7 mouse cellular contexts compared by ENCODE assay signal in genomic region chr11:94498093-94498996, GRCm38 (mm10). TPM values are rescaled to one million over a fixed set of nuclear protein-coding genes. Genes with fewer than 3 reads are reported as not detected.
A peak's percentile ranks its signal among the peaks of the same experiment; 100 is the strongest.
DNase-seq lines count a peak whose midpoint lies in the region; ATAC-seq lines count a peak whose summit lies in the region.

No protein-coding gene starts in this region.

- peak overlapping the region; percentile 83 for H3K9ac ChIP-seq in heart, embryonic 14.5 days (ENCODE audit: low read length)

- peaks cover 19% of the 10 kb centered on the region for H3K36me3 ChIP-seq in heart, embryonic 14.5 days (ENCODE audit: control insufficient read depth, insufficient read depth, low read length)

- peak overlapping the region; percentile 56 to 61 for H3K4me3 ChIP-seq in heart, embryonic 14.5 days (ENCODE audit: control insufficient read depth in 1 of 2, insufficient read depth in 1 of 2, low read depth in 1 of 2, low read length in 2 of 2)

- H3K4me2 ChIP-seq in heart, embryonic 14.5 days (ENCODE audit: low read length): peak overlapping the region; percentile 77

- 15% methylated on average over 19 of the region's 19 CpGs for whole genome bisulfite sequencing in heart, embryonic 14.5 days

- no peaks in the 10 kb centered on the region for H3K27me3 ChIP-seq in heart, embryonic 14.5 days (ENCODE audit: control insufficient read depth, insufficient read depth, low read length)

- 0 out of 2 replicates have a peak, but pooled peaks have one; percentile 16 for ATAC-seq in heart, embryonic 14.5 days (ENCODE audit: insufficient number of reproducible peaks, insufficient read depth, low FRiP score, low read depth)
- no peak for ATAC-seq in erythroid progenitor cell, adult 5-6 weeks (replicated peaks; ENCODE audit: low FRiP score, poor library complexity, severe bottlenecking)

- peaks cover 33 to 42% of the 10 kb centered on the region in 2 experiments for H3K4me1 ChIP-seq in heart, embryonic 14.5 days (ENCODE audit: control insufficient read depth in 2 of 2, insufficient read depth in 2 of 2, low read length in 2 of 2)

- no peaks in the 10 kb centered on the region for H3K9me3 ChIP-seq in heart, embryonic 14.5 days (ENCODE audit: control insufficient read depth, low read length)

- H3K27ac ChIP-seq in heart, embryonic 14.5 days (replicated peaks in 1 of 2; ENCODE audit: control insufficient read depth in 1 of 2, insufficient read depth in 1 of 2, low read depth in 2 of 2, low read length in 2 of 2): peak overlapping the region; percentile 89 to 92

- peak; percentile 75 for DNase-seq in adrenal gland, postnatal 10 days
- peak; percentile 82 to 87 for DNase-seq in cerebellum, postnatal 25 days
- DNase-seq in kidney, postnatal 10 days: peak; percentile 78
- DNase-seq in lung, adult 18-20 months: peak; percentile 88 to 92
- peak; percentile 54 to 64 for DNase-seq in right cerebral cortex, adult 2 months (ENCODE audit: low spot score in 2 of 2)

RNA-seq across cellular contexts. Expression of gene Epn3, which starts 1.4 kb away (rescaled TPM):
- total RNA-seq in adrenal gland, postnatal 10 days (2021): 10 to 100 TPM in 1 of 2 experiments, 1 to 10 TPM in 1; 7.0 to 10.2 TPM
- polyA plus RNA-seq in heart, embryonic 14.5 days (2014; fragmentation: Nextera tagmentation; extraction: Ambion mirVana): 11.4 TPM in 2 replicates
- not detected in 2 replicates for total RNA-seq in erythroid progenitor cell, adult 5-6 weeks (2015; ENCODE audit: low replicate concordance)
- total RNA-seq in erythroid progenitor cell, adult 5-6 weeks (2017; ENCODE audit: low replicate concordance): not detected in 2 replicates

RNA-seq across cellular contexts. Expression of gene Spata20, which starts 12.4 kb away (rescaled TPM):
- total RNA-seq in adrenal gland, postnatal 10 days (2021): not detected
- polyA plus RNA-seq in heart, embryonic 14.5 days (2014; fragmentation: Nextera tagmentation; extraction: Ambion mirVana): not detected in 2 replicates
- not detected in 2 replicates for total RNA-seq in erythroid progenitor cell, adult 5-6 weeks (2015; ENCODE audit: low replicate concordance)
- total RNA-seq in erythroid progenitor cell, adult 5-6 weeks (2017; ENCODE audit: low replicate concordance): not detected in 2 replicates

RNA-seq across cellular contexts. Expression of gene Mycbpap, which starts 23.2 kb away (rescaled TPM):
- 1 to 10 TPM; 3.3 to 4.8 TPM for total RNA-seq in adrenal gland, postnatal 10 days (2021)
- 4.7 and 6.6 TPM in 2 replicates for polyA plus RNA-seq in heart, embryonic 14.5 days (2014; fragmentation: Nextera tagmentation; extraction: Ambion mirVana)
- not detected in 2 replicates for total RNA-seq in erythroid progenitor cell, adult 5-6 weeks (2015; ENCODE audit: low replicate concordance)
- total RNA-seq in erythroid progenitor cell, adult 5-6 weeks (2017; ENCODE audit: low replicate concordance): not detected in 2 replicates

RNA-seq across cellular contexts. Expression of gene Cacna1g, which starts 24.3 kb away (rescaled TPM):
- total RNA-seq in adrenal gland, postnatal 10 days (2021): 1 to 10 TPM; 2.1 to 2.8 TPM
- 7.7 TPM in 2 replicates for polyA plus RNA-seq in heart, embryonic 14.5 days (2014; fragmentation: Nextera tagmentation; extraction: Ambion mirVana)
- total RNA-seq in erythroid progenitor cell, adult 5-6 weeks (2015; ENCODE audit: low replicate concordance): 208 and 236 TPM in 2 replicates
- total RNA-seq in erythroid progenitor cell, adult 5-6 weeks (2017; ENCODE audit: low replicate concordance): 142 TPM in 2 replicates

RNA-seq across cellular contexts. Expression of gene Rsad1, which starts 50.7 kb away (rescaled TPM):
- 10 to 100 TPM in 1 of 2 experiments, 1 to 10 TPM in 1; 8.3 to 10.1 TPM for total RNA-seq in adrenal gland, postnatal 10 days (2021)
- 5.4 and 6.9 TPM in 2 replicates for polyA plus RNA-seq in heart, embryonic 14.5 days (2014; fragmentation: Nextera tagmentation; extraction: Ambion mirVana)
- total RNA-seq in erythroid progenitor cell, adult 5-6 weeks (2015; ENCODE audit: low replicate concordance): 0.84 TPM in 1 of 2 replicates, not detected in the other
- total RNA-seq in erythroid progenitor cell, adult 5-6 weeks (2017; ENCODE audit: low replicate concordance): 0.23 and 0.26 TPM in 2 replicates

Comparison
In these comparisons a context has a peak if more than half of its experiments do, and no peak if none do; other contexts are left out.
1. RNA of gene Epn3, which starts 1.4 kb away (total RNA-seq): 7.0 to 10.2 TPM in adrenal gland, postnatal 10 days; not detected in erythroid progenitor cell, adult 5-6 weeks; every median in the first group is over 4 times any median in the second.
2. RNA of gene Mycbpap, which starts 23.2 kb away (total RNA-seq): 3.3 to 4.8 TPM in adrenal gland, postnatal 10 days; not detected in erythroid progenitor cell, adult 5-6 weeks; every median in the first group is over 4 times any median in the second.
3. Peak in every context shown above with its lines, with median percentiles within 50 percentile points of each other: DNase-seq.